Mouse (Mus musculus) kidney, adult 8-10 months (tissue): ENCODE measurements around the gene Bmf.

Experiments
- DNase-seq, 2 experiments: peaks; one replicate each; pipeline ENCODE4 v3.0.0; 2022

Bmf gene

DNA sequence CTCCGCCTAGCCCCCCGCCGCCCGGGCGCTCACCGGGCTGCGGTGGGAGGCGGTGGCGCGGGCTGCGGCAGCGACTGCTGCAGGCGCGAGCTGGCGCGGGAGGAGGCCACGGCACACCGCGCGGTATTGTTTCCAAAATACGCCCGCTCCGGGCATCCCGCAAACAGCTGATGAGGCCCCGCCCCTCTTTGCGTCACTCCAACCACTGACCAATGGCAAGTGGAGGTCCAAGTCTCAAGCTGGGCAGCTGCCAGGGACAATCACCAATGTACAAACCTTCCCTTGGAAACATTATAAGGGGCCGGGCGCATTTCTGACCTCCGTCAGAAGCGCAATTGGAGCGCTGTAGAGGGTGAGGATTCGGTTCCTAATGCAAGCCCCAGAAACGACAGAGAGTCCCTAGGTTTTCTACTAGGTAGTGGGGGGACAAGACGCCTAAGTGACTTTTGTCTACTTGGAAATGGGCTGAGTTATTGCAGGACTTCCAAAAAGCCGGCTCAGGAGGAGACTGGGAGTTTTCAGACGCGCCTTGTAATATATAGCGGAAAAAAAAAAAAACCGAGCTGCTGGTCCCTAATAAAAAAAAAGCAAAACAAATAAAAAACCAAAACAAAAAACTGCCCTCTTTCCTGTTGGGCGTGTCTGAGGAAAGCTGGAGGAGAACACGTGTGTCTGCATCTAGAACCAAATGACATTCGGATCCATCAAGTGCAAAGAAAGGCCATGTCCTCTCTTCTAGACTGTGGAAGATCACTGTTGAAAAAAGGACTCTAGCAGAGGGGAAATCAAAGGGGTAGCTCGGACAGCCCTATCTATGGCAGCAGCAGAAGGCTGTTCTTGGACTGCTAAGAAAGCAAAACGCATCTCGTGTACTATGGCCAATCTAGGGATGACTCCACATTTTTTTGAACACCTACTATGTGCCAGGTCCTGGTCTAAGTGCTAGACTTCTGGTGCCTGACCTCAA lies at the start of gene Bmf:
Bmf (minus strand) TSS at position 181 of the 967 bp plus-strand sequence.
- peak; percentile 99 for DNase-seq

DNA sequence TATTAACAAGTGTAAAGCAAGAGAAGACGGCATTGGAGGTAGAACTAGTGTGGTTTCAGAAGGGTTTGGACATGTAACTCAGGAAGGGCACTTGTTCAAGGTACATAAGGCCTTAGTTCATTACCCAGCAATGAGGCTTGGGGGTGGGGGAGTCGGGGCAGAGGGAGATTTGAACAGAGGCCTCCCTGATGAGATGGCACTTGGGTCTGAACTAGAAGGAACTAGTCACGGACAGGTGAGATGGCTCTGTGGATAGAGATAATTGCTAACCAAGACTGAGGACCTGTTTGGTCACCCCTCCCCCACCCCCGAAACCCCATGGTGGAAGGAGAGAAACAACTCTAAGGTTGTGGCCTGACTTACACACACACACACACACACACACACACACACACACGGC lies 49.6 kb upstream of the Bmf start:
- no peak for DNase-seq

DNA sequence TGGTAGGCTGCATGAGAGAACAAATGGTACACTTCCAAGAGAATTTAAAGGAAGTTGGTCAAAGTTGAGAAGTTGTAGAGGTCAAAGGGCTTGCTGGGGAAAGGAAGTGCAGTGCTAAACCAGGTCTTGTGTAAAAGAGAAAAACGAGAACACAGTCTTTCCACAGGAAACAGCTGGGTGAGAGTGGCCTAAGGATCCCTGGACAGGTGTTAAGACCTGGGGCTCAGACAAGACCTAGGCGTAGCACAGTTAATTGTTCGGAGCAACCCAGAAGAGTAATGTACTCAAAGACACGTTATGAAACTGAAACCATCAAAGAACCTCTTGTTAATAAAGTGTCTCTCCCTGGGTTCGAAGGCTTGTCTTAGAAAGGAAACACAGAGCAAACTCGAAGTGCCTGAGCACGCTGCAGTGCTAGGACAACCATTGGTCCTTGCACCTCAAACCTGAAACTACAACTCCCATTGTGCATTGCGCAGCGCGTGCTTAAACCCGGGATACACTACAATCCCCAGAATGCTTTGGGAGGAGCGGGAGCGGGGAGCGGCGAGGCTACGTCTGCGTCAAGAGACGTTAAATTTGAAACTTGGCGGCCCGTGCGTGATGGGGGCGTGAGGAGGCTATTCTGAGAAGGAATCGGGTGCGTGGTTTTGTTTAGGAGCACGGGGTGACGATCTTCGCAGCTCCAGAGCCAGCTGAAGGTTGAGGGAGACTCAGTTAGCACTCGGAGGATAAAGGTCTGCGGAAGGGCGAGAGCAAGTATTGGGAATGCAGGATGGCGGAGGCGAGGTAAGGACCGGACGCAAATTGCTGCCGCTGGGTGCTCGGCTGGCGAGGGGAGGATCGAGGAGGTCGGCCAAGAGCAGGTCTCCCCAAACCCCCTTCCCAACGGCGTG lies 48.4 kb upstream of the Bmf start, which contains the start of gene Bub1b:
Bub1b (plus strand) TSS at position 539 of the 896 bp plus-strand sequence.
- DNase-seq = peak; percentile 87 to 92

DNA sequence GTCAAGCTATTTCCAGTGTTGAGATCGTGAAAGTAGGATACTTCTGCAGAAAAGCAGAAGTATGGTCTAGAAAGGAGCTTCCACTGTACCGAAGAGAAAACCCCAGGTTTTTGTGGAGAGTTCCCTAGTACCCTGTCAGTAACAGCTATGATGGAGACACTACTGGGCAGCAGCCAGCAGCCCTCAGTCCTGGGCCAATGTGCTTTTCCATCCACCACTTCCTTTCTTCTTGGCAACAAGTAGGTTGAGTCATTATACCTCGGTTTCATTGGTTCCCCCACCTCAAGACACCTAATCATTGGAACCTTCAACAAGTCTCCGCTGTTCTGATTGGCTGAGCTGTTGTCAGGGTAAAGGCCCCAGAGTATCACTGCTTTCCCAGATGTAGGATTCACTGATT lies 41.6 kb upstream of the Bmf start:
- DNase-seq = no peak

DNA sequence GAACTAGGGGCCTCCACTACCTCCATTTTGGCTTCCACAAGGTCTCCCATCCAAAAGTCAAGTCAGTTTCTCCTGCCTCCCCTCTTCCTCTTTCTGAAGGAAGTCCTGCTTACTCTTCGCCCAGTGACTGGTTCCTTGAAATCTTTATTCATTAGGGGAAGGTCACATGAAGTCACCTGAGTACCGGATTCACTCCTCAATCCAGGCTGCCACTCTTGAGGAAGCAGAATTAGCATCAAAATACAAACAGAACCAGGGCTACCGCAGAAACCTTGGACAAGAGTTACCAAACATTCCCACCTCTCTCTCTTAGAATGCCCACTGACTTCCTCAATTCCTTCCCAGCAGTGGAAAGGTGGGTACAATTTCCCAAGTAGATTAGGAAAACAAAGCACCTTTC lies 38.2 kb upstream of the Bmf start:
- DNase-seq = no peak

DNA sequence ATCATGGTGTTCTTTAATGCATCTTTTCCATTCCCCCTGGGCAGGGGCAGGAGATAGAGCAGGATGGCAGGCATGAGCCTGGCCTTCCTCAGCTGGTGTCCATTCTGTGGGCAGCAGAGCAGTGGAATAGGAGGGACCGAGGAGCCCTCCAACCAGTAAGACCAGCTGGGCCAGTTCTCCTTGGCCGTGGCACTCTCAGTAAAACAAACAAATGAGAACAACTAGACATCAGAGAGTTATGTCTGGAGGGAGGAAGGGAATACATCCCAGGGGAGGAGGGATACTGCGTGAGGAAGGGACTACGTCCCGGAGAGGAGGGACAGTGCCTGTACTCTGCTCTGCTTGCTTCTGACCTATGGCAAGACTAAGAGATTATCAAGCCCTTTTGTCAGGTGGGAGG lies 36.5 kb upstream of the Bmf start:
- DNase-seq = no peak

DNA sequence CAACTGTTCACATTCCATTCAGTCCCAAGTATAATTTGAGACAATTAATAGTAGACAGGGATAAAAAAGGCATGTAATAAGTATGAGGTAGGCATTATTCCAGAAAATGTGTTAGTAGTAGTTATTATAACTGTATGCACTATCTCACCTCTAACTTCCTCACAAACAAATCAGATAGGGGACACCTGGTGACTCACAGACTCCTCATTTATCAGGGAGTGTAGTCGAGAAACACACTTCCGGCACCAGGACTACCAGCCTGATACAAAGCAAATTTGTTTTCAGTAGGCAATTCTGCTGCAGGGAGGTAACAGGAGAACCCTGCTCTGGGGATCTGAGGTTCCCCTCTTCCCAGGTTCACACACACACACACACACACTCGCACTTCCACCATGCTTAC lies 23.6 kb upstream of the Bmf start:
- no peak for DNase-seq

DNA sequence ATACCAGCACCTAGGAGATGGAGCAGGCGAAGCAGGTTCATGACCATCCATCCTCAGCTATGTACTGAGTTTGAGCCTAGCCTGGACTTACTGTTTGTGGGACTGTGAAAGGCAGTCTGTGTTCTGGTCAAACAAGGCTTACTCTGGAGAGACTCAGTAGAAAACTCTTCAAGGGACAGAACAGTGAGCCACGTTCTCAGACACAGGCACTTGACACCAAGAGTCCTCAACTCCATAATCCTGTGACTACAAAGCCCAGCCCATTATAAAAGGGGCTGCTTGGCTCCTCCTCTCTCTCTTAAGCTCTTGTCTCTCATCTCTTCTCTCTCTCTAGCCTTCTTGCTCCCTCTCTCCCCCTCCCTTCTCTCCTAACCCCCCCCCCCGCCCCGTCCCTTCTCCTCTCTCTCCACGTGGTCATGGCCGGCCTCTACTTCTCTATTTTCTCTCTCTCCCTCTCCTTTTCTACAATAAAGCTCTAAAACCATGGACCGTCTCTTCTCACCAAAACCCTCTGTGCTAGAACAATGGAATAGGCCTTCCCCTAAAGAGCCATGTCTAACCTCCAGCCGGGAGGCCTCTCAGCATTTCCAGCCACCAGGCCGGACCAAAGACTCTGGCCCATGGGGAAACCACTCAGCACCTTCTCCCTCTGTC lies 22.8 kb upstream of the Bmf start:
- no peak for DNase-seq

DNA sequence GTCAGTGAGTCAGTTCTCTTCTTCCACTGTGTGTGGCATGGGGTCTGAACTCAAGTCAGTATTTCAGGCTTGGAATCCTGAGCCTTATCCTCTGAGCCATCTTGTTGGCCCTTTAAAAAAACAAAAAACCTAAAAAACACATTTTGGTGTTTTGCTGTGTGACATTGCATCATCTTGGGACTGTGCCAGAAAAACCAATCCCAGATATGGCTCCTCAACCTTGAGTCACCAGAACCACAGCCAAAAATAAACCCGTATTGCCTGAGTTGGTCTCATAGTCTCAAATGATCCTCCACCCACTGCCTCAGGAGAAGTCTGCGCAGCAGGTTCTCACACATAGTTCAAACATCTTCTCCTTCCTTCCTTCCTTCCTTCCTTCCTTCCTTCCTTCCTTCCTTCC lies 21.5 kb upstream of the Bmf start:
- no peak for DNase-seq

DNA sequence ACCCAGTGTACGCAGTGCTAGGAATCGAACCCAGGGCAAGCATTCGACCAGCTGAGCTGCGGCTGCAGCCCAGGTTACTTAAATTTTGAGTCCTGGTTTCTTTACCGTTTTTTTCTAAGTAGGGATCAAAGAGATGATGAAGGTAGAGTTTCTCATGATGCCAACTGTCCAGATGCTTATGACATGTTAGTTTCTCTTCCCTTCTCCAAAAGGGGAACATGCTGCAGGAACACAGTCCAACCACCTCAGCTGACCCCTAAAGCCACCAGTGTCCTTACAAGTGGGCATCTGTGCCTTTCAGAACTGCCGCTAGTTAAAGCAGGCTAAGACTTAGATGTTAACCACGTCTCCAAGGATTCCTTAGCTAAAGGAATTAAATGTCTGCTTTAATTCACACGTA lies 17.7 kb upstream of the Bmf start:
- DNase-seq = no peak

DNA sequence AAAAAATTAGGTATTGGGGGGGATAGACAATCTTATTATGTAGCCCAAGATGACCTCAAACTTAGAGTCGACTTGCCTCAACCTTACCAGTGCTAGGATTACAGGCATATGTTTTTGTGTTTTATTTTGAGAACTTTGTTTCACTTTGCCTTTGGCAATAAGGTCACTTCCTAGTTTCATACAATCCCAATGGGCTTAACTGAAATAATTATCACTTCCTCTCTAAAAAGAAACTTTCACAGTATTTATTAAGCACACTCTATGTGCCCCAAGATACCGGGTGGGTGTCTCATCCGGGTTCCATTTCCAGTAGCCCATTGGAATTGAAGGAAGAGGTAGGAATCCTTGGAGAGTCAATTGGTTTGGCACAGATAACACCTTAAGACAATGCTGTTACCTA lies 12.9 kb upstream of the Bmf start:
- DNase-seq = no peak

DNA sequence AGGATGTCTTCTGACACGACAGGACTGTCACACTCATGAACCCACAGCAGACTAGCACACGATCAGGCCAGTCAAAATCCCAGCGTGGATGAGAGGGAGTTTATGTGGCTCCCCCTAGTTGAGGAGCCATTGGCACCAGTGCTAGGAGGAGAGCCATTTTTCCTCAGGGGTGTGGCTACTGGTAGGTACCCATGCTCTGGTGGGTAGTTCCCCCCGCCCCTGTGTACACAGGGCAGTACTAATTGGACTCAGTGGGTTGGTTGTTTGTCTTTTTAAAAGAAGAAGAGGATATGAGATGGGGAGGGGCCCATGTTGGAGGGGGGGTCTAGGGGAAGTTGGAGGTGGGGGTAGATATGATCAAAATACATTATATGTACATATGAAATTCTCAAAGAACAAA lies 12.5 kb upstream of the Bmf start:
- no peak for DNase-seq

DNA sequence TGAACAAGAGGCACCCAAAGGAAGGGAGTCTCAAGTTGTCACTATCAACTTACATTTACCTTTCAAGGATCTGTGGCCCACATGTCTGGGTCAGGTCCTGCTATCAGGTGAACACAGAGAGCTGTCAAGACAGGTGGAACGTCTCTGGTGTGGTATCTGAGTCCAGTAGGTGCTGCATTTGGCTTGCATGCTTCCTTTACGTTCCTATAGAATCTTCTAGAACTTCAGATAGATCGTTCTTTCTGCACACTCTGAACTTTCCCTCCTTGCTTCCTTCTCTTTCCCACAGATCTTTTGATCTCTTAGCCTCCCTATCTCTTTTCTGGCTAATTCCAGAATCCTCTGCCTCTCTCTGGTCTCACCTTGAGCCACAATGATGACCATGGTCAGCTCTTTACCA lies 8.9 kb upstream of the Bmf start:
- DNase-seq = no peak

DNA sequence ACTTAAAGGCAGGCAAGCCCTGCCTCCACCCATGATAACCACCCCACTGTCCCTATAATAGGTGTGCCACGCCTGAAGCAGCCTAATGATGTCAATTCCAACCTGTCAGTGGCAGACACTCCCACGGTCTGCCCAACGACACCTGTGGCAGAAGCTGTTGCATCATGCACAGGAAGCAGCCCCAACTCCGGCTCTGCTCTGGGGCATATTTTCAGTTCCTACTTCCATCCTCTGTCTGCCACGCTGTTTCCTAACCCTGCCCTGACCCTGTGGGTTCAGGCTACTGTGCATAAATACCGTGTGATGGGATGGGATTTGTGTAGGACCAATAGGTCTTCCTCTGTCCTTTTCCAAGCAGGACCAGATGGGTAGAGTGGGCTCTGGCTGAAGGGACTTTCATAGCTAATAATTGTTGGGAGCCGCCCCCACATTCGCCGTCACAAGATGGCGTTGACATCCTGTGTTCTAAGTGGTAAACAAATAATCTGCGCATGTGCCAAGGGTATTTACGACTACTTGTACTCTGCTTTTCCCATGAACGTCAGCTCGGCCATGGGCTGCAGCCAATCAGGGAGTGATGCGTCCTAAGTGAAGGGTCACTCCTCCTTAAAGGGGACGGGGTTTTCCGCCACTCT lies 5.0 kb upstream of the Bmf start:
- peak; percentile 73 to 80 for DNase-seq

DNA sequence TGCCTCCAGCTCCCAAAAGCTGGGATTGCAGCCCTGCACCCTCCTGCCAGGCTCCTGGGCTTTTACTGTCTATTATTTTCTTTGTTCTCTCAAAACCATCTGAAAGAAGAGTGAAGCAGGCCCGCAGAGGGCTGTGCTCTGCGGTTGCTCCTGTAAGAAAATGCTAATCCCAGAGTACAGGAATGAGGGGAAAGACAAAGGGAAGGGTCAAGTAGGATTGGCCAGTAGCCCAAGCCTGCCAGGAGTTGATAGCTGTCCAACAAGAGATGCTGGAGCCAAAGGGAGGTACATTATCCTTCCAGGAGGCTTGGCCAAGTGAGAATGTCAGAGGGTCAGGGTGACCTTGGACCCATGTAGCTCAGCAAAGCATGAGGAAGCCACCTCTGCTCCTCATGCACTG lies 2.1 kb upstream of the Bmf start:
- DNase-seq = peak in 1 of 2 experiments; percentile 61

DNA sequence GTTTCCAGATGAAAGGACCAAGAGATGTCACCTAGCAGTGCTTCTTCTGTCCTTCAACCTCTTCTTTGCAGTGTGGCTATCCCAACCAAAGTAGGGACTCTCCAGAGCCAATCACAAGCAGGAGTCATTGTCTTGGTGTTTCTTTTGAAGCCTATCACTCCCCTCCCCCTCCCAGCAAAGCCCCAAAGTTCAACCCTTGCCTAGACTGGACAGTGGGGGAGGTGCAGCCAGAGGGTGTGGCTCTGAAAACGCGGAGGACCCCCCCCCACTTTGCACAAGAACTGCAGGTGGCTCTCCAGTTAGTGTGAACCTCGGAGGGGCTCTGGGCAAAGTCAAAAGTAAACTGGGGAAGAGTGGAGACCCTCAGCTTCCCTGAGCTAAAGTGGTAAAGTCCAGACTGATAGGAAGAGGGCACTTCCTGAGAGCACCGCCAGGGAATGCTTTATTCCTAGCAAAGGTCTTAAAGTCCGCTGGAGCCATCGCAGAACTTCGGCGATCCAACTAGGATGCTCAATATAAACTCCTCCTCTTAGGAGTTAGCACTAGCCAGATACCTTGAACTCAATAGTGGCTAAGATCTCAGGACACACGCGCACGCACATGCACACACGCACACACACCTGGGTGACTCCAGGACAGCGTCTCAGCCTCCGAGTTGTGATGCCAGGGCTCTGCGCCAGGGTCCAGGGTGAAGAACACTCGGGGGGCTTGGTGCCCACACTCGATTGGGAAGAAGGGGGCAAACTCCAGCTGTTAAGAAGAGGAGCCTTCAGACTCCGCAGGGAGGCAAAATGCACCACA lies 866 bp downstream of the Bmf start:
- DNase-seq = no peak

DNA sequence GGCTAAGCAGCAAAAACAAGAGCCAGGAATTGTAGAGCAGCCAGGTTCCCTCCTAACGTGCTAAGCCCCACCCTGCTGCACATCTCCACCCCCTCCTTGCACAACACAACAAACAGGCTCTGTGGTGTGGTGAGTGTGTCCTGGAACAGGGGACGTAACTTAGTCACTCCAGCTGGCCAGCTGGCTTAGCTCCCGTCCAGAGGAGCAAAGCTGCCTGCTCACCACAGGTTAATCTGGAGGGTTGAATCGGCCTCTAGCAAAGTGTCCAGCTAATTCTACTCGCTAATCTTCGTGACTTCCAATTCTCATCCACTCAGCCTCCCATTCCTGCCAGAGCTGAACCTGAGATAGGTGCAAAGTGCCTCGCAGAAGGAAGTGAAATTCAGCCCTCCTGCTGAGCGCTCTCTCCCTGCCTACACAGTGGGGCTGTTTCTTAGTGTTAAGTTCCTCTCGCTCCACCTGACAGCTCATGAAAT lies 1.9 kb downstream of the Bmf start:
- peak in 1 of 2 experiments; percentile 34 for DNase-seq

DNA sequence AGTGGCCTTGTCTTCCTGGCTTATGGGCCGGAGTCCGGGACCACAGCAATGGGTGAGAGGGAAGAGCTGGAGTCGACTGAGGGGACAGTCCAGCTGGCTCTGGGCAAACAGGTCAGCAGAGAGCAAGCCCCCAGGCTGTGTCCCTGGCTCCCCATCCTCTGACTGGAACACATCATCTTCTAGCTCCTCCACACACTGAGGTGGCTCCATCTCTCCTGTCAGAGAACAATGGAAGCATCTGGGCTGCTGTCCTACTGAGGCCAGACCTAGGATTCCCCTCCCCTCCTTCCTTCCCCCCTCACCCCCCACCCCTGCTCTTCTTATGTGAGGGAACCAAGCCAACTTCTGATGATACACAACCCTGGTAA lies 2.7 kb downstream of the Bmf start:
- no peak for DNase-seq

DNA sequence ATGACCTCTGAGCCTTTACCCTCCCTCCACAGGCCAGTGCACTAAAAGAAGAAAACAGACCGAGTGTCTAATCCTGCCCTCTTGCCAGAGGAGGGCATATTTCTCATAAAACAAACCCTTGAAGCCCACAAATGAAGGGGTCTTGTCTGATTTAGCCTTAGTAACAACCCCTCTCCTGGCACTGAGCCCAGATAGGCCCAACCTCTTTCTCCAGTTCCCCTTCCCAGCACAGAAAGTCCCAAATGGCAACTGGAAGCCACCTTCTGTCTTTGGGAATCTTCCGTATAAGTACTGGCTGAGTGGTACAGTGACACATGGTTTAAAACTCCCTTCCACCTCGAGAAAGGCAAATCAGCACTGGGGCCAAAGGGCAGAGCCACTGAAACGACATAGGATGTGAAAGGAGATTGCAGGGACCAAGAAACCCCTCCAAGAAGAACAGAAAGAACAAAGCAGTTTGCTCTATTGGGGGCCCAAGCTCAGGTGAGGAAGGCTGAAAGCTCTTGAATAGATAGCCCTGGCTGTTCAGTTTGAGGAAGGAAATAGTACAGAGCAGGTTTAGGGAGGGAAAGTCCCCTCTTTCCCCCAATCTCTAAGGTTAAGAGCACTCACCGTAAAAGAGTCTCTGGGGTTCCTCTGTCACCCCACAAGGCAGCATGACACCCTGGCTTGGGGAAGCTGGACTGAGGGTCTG lies 3.2 kb downstream of the Bmf start:
- no peak for DNase-seq

DNA sequence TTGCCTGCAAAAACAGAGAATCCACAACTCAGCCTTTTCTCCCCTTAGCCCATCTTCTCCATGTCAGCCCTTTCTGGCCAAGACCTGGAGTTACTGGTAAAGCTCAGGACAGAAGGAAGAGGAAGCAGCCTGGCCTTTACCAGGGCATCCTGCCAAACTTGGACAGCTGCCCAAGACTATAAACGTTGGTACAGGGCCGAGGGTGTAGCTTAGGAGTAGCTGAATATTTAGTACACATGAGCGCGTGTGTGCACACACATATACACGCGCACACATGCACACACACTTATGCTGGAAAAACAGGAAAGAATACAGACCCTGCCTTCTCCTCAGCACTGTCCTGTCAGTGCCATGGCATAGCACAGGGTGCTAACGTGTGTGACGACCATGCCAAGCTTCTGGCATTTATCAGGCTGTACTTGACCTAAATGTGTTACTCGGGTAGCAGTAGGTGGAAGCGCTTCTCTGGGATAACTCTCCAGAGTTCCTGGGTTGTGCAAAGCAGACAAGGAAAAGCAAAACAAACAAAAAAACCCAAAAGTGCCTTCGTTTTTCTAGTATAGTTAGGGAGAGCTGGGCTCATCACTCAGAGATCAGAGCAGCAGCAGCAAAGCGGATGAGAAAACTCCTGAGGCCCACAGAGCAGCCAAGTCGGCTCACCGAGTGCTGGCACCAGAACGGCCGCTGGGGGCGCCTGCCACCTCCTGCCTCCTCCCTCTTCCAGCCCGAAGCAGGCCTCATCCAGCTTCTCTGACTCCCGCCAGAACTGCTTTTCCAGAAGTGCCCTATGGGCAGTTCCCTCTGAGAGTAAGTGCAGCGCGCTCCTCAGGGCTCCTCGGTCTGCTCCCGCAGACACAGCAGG lies 4.0 kb downstream of the Bmf start:
- DNase-seq = peak; percentile 90 to 92
